Mouse (Mus musculus): ENCODE results near the gene Prkag2. TPM values are rescaled to one million over a fixed set of nuclear protein-coding genes. Genes with fewer than 3 reads are reported as not detected.

Gene Prkag2
- polyA plus RNA-seq, 2 experiments = 3.1 to 4.0 TPM

DNA sequence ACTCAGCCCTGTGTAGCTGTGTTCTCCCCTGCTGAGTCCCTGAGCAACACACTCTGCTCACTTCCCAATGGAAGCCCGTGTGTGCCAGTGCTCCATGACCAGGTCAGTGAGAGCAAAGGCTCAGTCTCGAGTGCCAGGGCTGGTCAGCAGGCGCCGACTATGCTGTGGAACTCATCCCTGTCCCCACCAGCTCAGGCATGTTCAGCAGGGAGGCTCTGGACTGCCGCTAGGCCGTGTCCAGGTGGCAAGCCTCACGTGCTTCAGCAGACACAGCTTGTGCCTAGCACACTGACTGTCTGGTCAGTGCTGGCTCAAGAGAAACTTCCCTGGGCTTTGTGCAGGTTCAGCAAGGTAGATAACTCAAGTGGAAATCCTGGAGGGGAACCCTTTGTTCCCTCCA lies 143.6 kb downstream of the Prkag2 start:
- DNase-seq (ENCODE audit: low read depth in 3 of 3, low spot score in 3 of 3) (no peak), ATAC-seq (ENCODE audit: insufficient read depth) (no peak)
- TF ChIP-seq EP300 (IDR thresholded peaks at IDR 0.05; ENCODE audit: low read depth) = no peak
- TF ChIP-seq CTCF (IDR thresholded peaks at IDR 0.05; ENCODE audit: low read depth) = no peak
- Histone ChIP-seq H3K9ac (replicated peaks) (no peak overlapping the region), H3K36me3 (replicated peaks; ENCODE audit: control insufficient read depth, insufficient read depth, low read depth) (no peaks in the 10 kb centered on the region), H3K4me1 (replicated peaks; ENCODE audit: control insufficient read depth in 2 of 2, insufficient read depth in 2 of 2, low read length in 1 of 2) (no peaks in the 10 kb centered on the region), H3K27me3 (ENCODE audit: control insufficient read depth, insufficient read depth, low read length) (no peaks in the 10 kb centered on the region), H3K9me3 (ENCODE audit: control insufficient read depth, low read length) (no peaks in the 10 kb centered on the region), H3K27ac (no peak overlapping the region), H3K4me3 (ENCODE audit: insufficient read depth in 1 of 2, low read depth in 2 of 2, low read length in 2 of 2) (no peak overlapping the region), H3K4me2 (ENCODE audit: low read depth) (no peak overlapping the region)
- 72% methylated on average over 7 of the region's 7 CpGs for WGBS (ENCODE audit: insufficient replicate concordance)

DNA sequence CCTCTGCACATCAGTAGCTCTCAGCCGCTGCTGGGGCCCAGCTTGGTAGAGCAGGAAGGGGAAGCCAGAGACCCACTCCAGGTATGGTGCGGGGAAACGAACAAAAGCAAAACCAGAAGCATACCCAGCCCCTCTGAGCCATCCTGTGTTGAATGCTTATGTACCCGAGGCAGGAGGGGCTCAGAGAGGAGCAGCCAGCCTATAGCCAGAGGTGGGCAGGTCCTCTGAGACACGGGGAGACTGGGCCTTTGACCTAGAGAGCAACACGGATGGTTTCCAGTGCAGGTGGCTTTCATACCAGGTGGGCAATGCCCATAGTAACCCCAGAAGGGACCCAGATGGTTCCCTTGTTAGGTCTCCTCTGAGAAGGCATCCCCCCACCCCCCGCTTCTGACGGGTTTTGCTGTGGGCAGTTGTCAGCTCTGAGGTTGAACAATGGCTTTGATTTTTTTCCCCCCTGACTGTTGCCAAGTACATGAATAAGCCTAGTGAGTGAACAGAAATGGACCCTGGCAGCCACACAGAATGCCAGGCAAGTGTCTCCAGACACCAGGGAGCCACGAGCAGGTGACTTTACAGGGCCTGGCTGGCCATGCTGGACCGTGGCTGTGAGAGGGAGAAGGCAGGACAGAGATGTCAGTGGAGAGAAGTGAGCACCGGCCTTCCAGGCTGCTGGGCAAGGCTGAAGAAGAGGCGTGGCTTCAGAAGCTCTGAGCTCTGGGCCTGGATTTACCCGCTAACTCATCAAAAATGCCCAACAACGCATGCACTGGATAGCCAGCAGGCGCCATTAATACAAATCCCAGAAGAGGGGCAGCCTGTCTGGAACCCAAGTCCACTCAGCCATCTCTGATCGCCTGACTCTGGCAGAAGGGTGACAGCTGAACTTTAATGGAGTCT lies 147.3 kb downstream of the Prkag2 start:
- no peak overlapping the region for H3K4me2 ChIP-seq (ENCODE audit: low read depth)
- no peaks in the 10 kb centered on the region for H3K27me3 ChIP-seq (ENCODE audit: control insufficient read depth, insufficient read depth, low read length)
- 50% methylated on average over 16 of the region's 16 CpGs for WGBS (ENCODE audit: insufficient replicate concordance)
- no peak for TF ChIP-seq EP300 (IDR thresholded peaks at IDR 0.05; ENCODE audit: low read depth)
- no peak for TF ChIP-seq CTCF (IDR thresholded peaks at IDR 0.05; ENCODE audit: low read depth)
- no peaks in the 10 kb centered on the region for H3K4me1 ChIP-seq (replicated peaks; ENCODE audit: control insufficient read depth in 2 of 2, insufficient read depth in 2 of 2, low read length in 1 of 2)
- H3K9me3 ChIP-seq (ENCODE audit: control insufficient read depth, low read length) = no peaks in the 10 kb centered on the region
- no peaks in the 10 kb centered on the region for H3K36me3 ChIP-seq (replicated peaks; ENCODE audit: control insufficient read depth, insufficient read depth, low read depth)
- no peak overlapping the region for H3K9ac ChIP-seq (replicated peaks)
- H3K4me3 ChIP-seq (ENCODE audit: insufficient read depth in 1 of 2, low read depth in 2 of 2, low read length in 2 of 2) = no peak overlapping the region
- DNase-seq (ENCODE audit: low read depth in 3 of 3, low spot score in 3 of 3) (no peak), ATAC-seq (ENCODE audit: insufficient read depth) (no peak)
- H3K27ac ChIP-seq = no peak overlapping the region

GRCm38 (mm10) chr5:24952212-24952611 lies 148.2 kb downstream of the Prkag2 start:
- H3K4me3 ChIP-seq (ENCODE audit: insufficient read depth in 1 of 2, low read depth in 2 of 2, low read length in 2 of 2) = no peak overlapping the region
- 52% methylated on average over 6 of the region's 6 CpGs for WGBS (ENCODE audit: insufficient replicate concordance)

DNA sequence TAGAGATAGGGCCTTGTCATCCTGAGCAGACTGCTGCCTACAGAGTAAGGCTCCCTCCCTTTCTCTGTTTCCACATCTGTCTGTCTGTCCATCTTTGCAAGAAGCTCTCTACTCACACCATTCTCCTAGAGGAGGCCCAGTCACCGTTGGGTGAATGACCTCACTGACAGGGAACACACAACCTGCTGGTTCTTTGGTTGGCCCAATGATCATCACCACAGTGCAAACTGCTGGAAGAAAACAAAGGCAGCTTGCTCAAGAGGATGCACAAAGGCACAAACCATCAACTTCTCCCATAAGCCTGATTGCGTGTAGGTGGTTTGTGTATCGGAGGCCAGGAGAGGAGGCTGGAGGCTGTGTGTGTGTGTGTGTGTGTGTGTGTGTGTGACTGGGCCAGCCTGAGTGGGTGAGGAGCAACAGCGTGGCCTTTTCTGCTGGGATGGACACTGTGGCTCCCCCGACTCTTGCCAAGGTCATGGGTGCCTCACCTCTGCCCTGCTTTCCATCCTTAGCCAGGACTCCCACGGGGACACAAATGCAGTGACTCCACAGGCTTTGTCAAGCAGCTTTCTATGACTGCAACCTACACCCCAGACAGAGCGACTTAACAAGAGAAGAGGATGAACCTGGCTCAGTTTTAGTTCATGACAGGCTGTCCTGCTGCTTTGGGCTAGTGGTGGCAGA lies 149.4 kb downstream of the Prkag2 start:
- DNase-seq (ENCODE audit: low read depth in 3 of 3, low spot score in 3 of 3) (no peak), ATAC-seq (ENCODE audit: insufficient read depth) (no peak)
- H3K9me3 ChIP-seq (ENCODE audit: control insufficient read depth, low read length) = no peaks in the 10 kb centered on the region
- no peak overlapping the region for H3K9ac ChIP-seq (replicated peaks)
- no peaks in the 10 kb centered on the region for H3K4me1 ChIP-seq (replicated peaks; ENCODE audit: control insufficient read depth in 2 of 2, insufficient read depth in 2 of 2, low read length in 1 of 2)
- 63% methylated on average over 7 of the region's 7 CpGs for WGBS (ENCODE audit: insufficient replicate concordance)
- H3K36me3 ChIP-seq (replicated peaks; ENCODE audit: control insufficient read depth, insufficient read depth, low read depth) = no peaks in the 10 kb centered on the region
- no peak overlapping the region for H3K4me2 ChIP-seq (ENCODE audit: low read depth)
- no peak overlapping the region for H3K27ac ChIP-seq
- TF ChIP-seq EP300 (IDR thresholded peaks at IDR 0.05; ENCODE audit: low read depth) = no peak
- no peaks in the 10 kb centered on the region for H3K27me3 ChIP-seq (ENCODE audit: control insufficient read depth, insufficient read depth, low read length)
- no peak overlapping the region for H3K4me3 ChIP-seq (ENCODE audit: insufficient read depth in 1 of 2, low read depth in 2 of 2, low read length in 2 of 2)

More at GRCm38 (mm10) chr5:24952212-24952611, 148.2 kb downstream of the Prkag2 start:
- TF ChIP-seq CTCF (IDR thresholded peaks at IDR 0.05; ENCODE audit: low read depth) (no peak), EP300 (IDR thresholded peaks at IDR 0.05; ENCODE audit: low read depth) (no peak)
- no peak for DNase-seq (ENCODE audit: low read depth in 3 of 3, low spot score in 3 of 3)
- no peaks in the 10 kb centered on the region for H3K4me1 ChIP-seq (replicated peaks; ENCODE audit: control insufficient read depth in 2 of 2, insufficient read depth in 2 of 2, low read length in 1 of 2)
- no peaks in the 10 kb centered on the region for H3K9me3 ChIP-seq (ENCODE audit: control insufficient read depth, low read length)
- H3K9ac ChIP-seq (replicated peaks) = no peak overlapping the region
- H3K4me2 ChIP-seq (ENCODE audit: low read depth) = no peak overlapping the region
- H3K36me3 ChIP-seq (replicated peaks; ENCODE audit: control insufficient read depth, insufficient read depth, low read depth) = no peaks in the 10 kb centered on the region
- no peaks in the 10 kb centered on the region for H3K27me3 ChIP-seq (ENCODE audit: control insufficient read depth, insufficient read depth, low read length)
- ATAC-seq (ENCODE audit: insufficient read depth) = no peak
- H3K27ac ChIP-seq = no peak overlapping the region

- Histone ChIP-seq H3K4me1 (replicated peaks; ENCODE audit: control insufficient read depth in 2 of 2, insufficient read depth in 2 of 2, low read length in 1 of 2) (no peaks in the 10 kb centered on the region), H3K4me3 (ENCODE audit: insufficient read depth in 1 of 2, low read depth in 2 of 2, low read length in 2 of 2) (no peak overlapping the region), H3K9ac (replicated peaks) (no peak overlapping the region), H3K27me3 (ENCODE audit: control insufficient read depth, insufficient read depth, low read length) (no peaks in the 10 kb centered on the region), H3K4me2 (ENCODE audit: low read depth) (no peak overlapping the region), H3K27ac (no peak overlapping the region), H3K9me3 (ENCODE audit: control insufficient read depth, low read length) (no peaks in the 10 kb centered on the region), H3K36me3 (replicated peaks; ENCODE audit: control insufficient read depth, insufficient read depth, low read depth) (no peaks in the 10 kb centered on the region)
- TF ChIP-seq CTCF (IDR thresholded peaks at IDR 0.05; ENCODE audit: low read depth) (no peak), EP300 (IDR thresholded peaks at IDR 0.05; ENCODE audit: low read depth) (no peak)
- no peak for ATAC-seq (ENCODE audit: insufficient read depth)
- no peak for DNase-seq (ENCODE audit: low read depth in 3 of 3, low spot score in 3 of 3)
- 66% methylated on average over 6 of the region's 6 CpGs for WGBS (ENCODE audit: insufficient replicate concordance)
Measured at GRCm38 (mm10) chr5:24950039-24950438, 150.4 kb downstream of the Prkag2 start.
